Mouse (Mus musculus): ENCODE measurements around the gene Stk24. TPM values are rescaled to one million over a fixed set of nuclear protein-coding genes. Genes with fewer than 3 reads are reported as not detected.

Stk24 gene
- total and polyA plus RNA-seq, 3 experiments: 62.5 to 79.3 TPM; not detected in 1

DNA sequence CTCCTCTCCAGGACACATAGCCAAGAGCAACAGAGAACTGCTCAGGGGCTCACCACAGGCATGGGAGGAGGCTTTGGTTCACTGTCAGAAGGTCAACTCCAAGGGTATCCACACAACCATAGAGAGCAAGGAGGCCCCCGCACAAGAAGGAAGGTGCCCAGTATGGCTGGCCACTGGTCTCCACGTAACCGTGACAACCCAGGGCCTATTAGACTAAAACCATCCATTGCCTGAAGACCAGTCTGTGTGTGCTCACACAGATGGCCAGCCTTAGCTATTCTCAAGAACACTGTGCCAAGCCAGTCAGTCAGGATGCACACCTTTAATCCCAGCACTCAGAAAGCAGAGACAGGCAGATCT, 62.5 kb downstream of the Stk24 start:
- Histone ChIP-seq H3K4me3 (ENCODE audit: control insufficient read depth in 1 of 2, insufficient read depth in 1 of 2, low read depth in 2 of 2, low read length in 2 of 2) (no peak overlapping the region), H3K9me3 (replicated peaks; ENCODE audit: insufficient read depth, low read length) (no peaks in the 10 kb centered on the region), H3K9ac (ENCODE audit: control insufficient read depth, low read depth, low read length, poor library complexity, severe bottlenecking) (no peak overlapping the region), H3K27ac (ENCODE audit: control insufficient read depth, low read depth, low read length) (no peak overlapping the region), H3K79me2 (ENCODE audit: control insufficient read depth, insufficient read depth, low read length, poor library complexity) (peaks cover 64% of the 10 kb centered on the region), H3K27me3 (ENCODE audit: control insufficient read depth in 1 of 2, insufficient read depth in 2 of 2, low read length in 2 of 2) (no peaks in the 10 kb centered on the region), H3K36me3 (ENCODE audit: control insufficient read depth in 1 of 2, insufficient read depth in 2 of 2, low read length in 2 of 2) (peaks cover 0 to 14% of the 10 kb centered on the region in 2 experiments; a peak in 2 of 4 replicates), H3K4me1 (ENCODE audit: control insufficient read depth in 1 of 2, insufficient read depth in 2 of 2, low read length in 2 of 2) (peaks cover 3 to 15% of the 10 kb centered on the region in 2 experiments)
- no peak for TF ChIP-seq KAT2A (conservative IDR thresholded peaks at IDR 0.05; ENCODE audit: low read depth, low read length)
- DNase-seq (ENCODE audit: low read depth, low spot score): no peak

GRCm38 (mm10) chr14:121316631-121317311, 63.0 kb downstream of the Stk24 start:
- no peak overlapping the region for H3K27ac ChIP-seq (ENCODE audit: control insufficient read depth, low read depth, low read length)
- no peak for DNase-seq (ENCODE audit: low read depth, low spot score)
- H3K4me3 ChIP-seq (ENCODE audit: control insufficient read depth in 1 of 2, insufficient read depth in 1 of 2, low read depth in 2 of 2, low read length in 2 of 2): no peak overlapping the region
- TF ChIP-seq USF2 (IDR thresholded peaks at IDR 0.05; ENCODE audit: borderline replicate concordance in 1 of 2, insufficient read depth in 1 of 2, low read depth in 1 of 2, low read length in 2 of 2): no peak
- no peak for TF ChIP-seq ELF1 (IDR thresholded peaks at IDR 0.05; ENCODE audit: low read depth, low read length)
- TF ChIP-seq UBTF (IDR thresholded peaks at IDR 0.05; ENCODE audit: borderline replicate concordance, insufficient read depth, low read depth, low read length): no peak
- TF ChIP-seq HCFC1 (IDR thresholded peaks at IDR 0.05; ENCODE audit: low read depth, low read length): no peak
- H3K4me1 ChIP-seq (ENCODE audit: control insufficient read depth in 1 of 2, insufficient read depth in 2 of 2, low read length in 2 of 2): peaks cover 3 to 18% of the 10 kb centered on the region in 2 experiments
- H3K9ac ChIP-seq (ENCODE audit: control insufficient read depth, low read depth, low read length, poor library complexity, severe bottlenecking): no peak overlapping the region
- H3K79me2 ChIP-seq (ENCODE audit: control insufficient read depth, insufficient read depth, low read length, poor library complexity): peaks cover 59% of the 10 kb centered on the region
- H3K36me3 ChIP-seq (ENCODE audit: control insufficient read depth in 1 of 2, insufficient read depth in 2 of 2, low read length in 2 of 2): peaks cover 0 to 17% of the 10 kb centered on the region in 2 experiments; a peak in 2 of 4 replicates
- no peaks in the 10 kb centered on the region for H3K27me3 ChIP-seq (ENCODE audit: control insufficient read depth in 1 of 2, insufficient read depth in 2 of 2, low read length in 2 of 2)
- no peaks in the 10 kb centered on the region for H3K9me3 ChIP-seq (replicated peaks; ENCODE audit: insufficient read depth, low read length)

DNA sequence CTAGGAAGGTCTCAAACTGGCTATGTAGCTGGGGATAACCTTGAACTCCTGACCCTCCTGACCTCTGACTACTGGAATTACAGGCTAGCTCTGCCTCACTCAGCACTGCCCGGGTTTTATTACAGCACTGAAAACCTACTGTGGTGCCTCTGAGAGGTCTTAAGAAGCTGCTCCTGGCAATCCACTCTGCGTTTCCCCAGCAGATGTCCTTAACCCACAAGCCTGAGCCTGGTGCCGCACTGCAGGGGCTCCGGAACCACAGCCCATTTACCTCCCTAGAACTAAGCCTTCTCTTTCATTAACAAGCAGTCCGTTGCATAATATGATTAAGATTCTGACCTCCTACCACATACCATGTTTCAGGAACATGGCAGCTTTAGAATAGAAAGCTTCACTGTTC, 63.7 kb downstream of the Stk24 start:
- H3K36me3 ChIP-seq (ENCODE audit: control insufficient read depth in 1 of 2, insufficient read depth in 2 of 2, low read length in 2 of 2): peaks cover 0 to 17% of the 10 kb centered on the region in 2 experiments; a peak in 2 of 4 replicates
- H3K27ac ChIP-seq (ENCODE audit: control insufficient read depth, low read depth, low read length): no peak overlapping the region
- no peaks in the 10 kb centered on the region for H3K27me3 ChIP-seq (ENCODE audit: control insufficient read depth in 1 of 2, insufficient read depth in 2 of 2, low read length in 2 of 2)
- no peak for TF ChIP-seq NRF1 (IDR thresholded peaks at IDR 0.05; ENCODE audit: insufficient read depth, low read depth, low read length, poor library complexity, severe bottlenecking)
- TF ChIP-seq POLR2AphosphoS5 (IDR thresholded peaks at IDR 0.05; ENCODE audit: borderline replicate concordance, low read depth, low read length): no peak
- TF ChIP-seq TCF12 (IDR thresholded peaks at IDR 0.05; ENCODE audit: low read depth, low read length): no peak
- TF ChIP-seq ELF1 (IDR thresholded peaks at IDR 0.05; ENCODE audit: low read depth, low read length): no peak
- TF ChIP-seq ZMIZ1 (IDR thresholded peaks at IDR 0.05; ENCODE audit: low read depth, low read length): no peak
- no peak for TF ChIP-seq USF1 (IDR thresholded peaks at IDR 0.05; ENCODE audit: low read depth, low read length)
- no peak for TF ChIP-seq MAFK (IDR thresholded peaks at IDR 0.05; ENCODE audit: borderline replicate concordance, low read depth, low read length)
- TF ChIP-seq UBTF (IDR thresholded peaks at IDR 0.05; ENCODE audit: borderline replicate concordance, insufficient read depth, low read depth, low read length): no peak
- TF ChIP-seq HCFC1 (IDR thresholded peaks at IDR 0.05; ENCODE audit: low read depth, low read length): no peak
- TF ChIP-seq GATA1 (IDR thresholded peaks at IDR 0.05; ENCODE audit: low read depth, low read length): no peak
- no peak for TF ChIP-seq SIN3A (IDR thresholded peaks at IDR 0.05; ENCODE audit: low read length)
- no peak for TF ChIP-seq EP300 (IDR thresholded peaks at IDR 0.05; ENCODE audit: low read depth in 1 of 2, low read length in 2 of 2)
- no peak for TF ChIP-seq TBP (IDR thresholded peaks at IDR 0.05; ENCODE audit: low read depth, low read length)
- TF ChIP-seq E2F4 (IDR thresholded peaks at IDR 0.05; ENCODE audit: borderline replicate concordance, low read depth, low read length): no peak
- no peak for TF ChIP-seq USF2 (IDR thresholded peaks at IDR 0.05; ENCODE audit: borderline replicate concordance in 1 of 2, insufficient read depth in 1 of 2, low read depth in 1 of 2, low read length in 2 of 2)
- no peak for TF ChIP-seq RCOR1 (IDR thresholded peaks at IDR 0.05; ENCODE audit: low read depth, low read length)
- no peak for TF ChIP-seq POLR2AphosphoS2 (IDR thresholded peaks at IDR 0.05; ENCODE audit: low read length)
- TF ChIP-seq MYC (IDR thresholded peaks at IDR 0.05; ENCODE audit: low read depth, low read length): no peak
- no peak for TF ChIP-seq ETS1 (IDR thresholded peaks at IDR 0.05; ENCODE audit: low read depth, low read length)
- no peak for TF ChIP-seq SMC3 (IDR thresholded peaks at IDR 0.05; ENCODE audit: low read depth, low read length)
- no peak overlapping the region for H3K9ac ChIP-seq (ENCODE audit: control insufficient read depth, low read depth, low read length, poor library complexity, severe bottlenecking)
- H3K9me3 ChIP-seq (replicated peaks; ENCODE audit: insufficient read depth, low read length): no peaks in the 10 kb centered on the region
- H3K4me1 ChIP-seq (ENCODE audit: control insufficient read depth in 1 of 2, insufficient read depth in 2 of 2, low read length in 2 of 2): peaks cover 3 to 18% of the 10 kb centered on the region in 2 experiments
- DNase-seq (ENCODE audit: low read depth, low spot score): no peak
- peaks cover 59% of the 10 kb centered on the region for H3K79me2 ChIP-seq (ENCODE audit: control insufficient read depth, insufficient read depth, low read length, poor library complexity)
- no peak overlapping the region for H3K4me3 ChIP-seq (ENCODE audit: control insufficient read depth in 1 of 2, insufficient read depth in 1 of 2, low read depth in 2 of 2, low read length in 2 of 2)
